Mouse (Mus musculus): ENCODE data around the gene Nr4a1. TPM values are rescaled to one million over a fixed set of nuclear protein-coding genes. Genes with fewer than 3 reads are reported as not detected.

The Nr4a1 gene
- polyA plus RNA-seq, 1 experiment from 2014 or later, result 5.0 TPM

DNA sequence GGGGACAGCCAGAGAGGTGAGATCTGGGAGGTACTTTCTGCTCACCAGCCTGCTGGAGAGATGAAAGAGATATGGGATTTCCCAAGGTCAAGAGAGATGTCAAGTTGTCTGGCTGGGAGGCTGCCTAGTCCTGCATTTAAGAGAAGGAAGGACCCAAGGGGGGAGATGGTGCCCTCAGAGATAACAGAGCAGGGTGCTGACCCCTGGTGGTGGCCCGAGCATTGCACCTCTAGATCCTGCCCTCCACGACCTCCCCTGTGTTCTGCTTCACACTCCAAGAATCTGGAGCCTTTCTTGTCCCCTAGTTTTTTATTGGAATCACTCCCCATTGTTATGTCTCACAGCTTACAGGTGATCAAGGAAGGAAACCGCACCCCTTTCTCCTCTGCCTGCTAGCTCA is 17.2 kb upstream of the Nr4a1 start:
- no peaks in the 10 kb centered on the region for H3K9me3 ChIP-seq (ENCODE audit: control insufficient read depth, low read length)
- ATAC-seq (ENCODE audit: low FRiP score, low TSS enrichment), result no peak
- no peak overlapping the region for H3K4me2 ChIP-seq (replicated peaks; ENCODE audit: low read depth, low read length)
- H3K4me3 ChIP-seq (ENCODE audit: low read length), result no peak overlapping the region
- 0 out of 2 replicates have a peak, but pooled peaks cover 10% of the 10 kb centered on the region for H3K4me1 ChIP-seq (ENCODE audit: control insufficient read depth, insufficient read depth, low read length)
- 8% methylated on average over 3 of the region's 3 CpGs for WGBS
- H3K27ac ChIP-seq (ENCODE audit: low read depth, low read length), result no peak overlapping the region
- H3K36me3 ChIP-seq (ENCODE audit: control insufficient read depth, insufficient read depth, low read length), result 0 out of 2 replicates have a peak, but pooled peaks cover 2% of the 10 kb centered on the region
- H3K27me3 ChIP-seq (ENCODE audit: control insufficient read depth, insufficient read depth, low read length), result 0 out of 2 replicates have a peak, but pooled peaks cover 3% of the 10 kb centered on the region
- H3K9ac ChIP-seq (ENCODE audit: low read depth, low read length), result no peak overlapping the region

DNA sequence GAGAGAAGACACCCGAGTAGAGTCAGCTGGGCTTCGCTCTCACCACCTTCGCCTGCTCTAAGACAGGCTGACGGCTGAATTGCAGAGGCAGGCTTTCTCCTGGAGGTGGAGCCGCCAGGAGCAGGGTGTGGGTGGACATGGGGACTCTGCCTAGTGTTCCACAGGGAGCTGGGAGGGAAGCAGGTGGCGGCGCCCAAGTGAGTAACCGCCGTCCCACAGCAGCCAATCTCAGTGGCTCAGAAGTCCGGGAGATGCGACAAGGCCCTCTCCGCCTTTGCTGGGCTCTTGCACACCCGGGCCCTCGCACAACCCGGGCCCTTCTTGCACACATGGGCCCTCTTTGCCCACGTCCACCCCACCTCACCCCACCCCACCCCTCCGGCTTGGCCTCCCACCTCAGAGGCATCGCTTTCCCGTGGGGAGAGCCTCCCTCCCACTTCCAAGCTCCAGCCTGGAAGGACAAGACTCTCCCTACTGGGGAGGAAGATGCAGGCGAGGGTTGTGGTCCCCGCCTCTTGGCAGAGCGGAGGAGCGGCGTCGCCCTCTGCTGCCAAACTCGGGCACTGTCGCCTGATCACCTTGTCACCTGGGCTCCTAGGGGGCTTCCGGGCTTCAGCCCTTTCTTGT is 15.1 kb upstream of the Nr4a1 start:
- Histone ChIP-seq H3K4me2 (replicated peaks; ENCODE audit: low read depth, low read length) (peak overlapping the region; percentile 64), H3K4me1 (ENCODE audit: control insufficient read depth, insufficient read depth, low read length) (0 out of 2 replicates have a peak, but pooled peaks cover 12% of the 10 kb centered on the region), H3K27ac (ENCODE audit: low read depth, low read length) (no peak overlapping the region), H3K36me3 (ENCODE audit: control insufficient read depth, insufficient read depth, low read length) (no peaks in the 10 kb centered on the region), H3K4me3 (ENCODE audit: low read length) (peak overlapping the region; percentile 31), H3K27me3 (ENCODE audit: control insufficient read depth, insufficient read depth, low read length) (0 out of 2 replicates have a peak, but pooled peaks cover 3% of the 10 kb centered on the region), H3K9me3 (ENCODE audit: control insufficient read depth, low read length) (no peaks in the 10 kb centered on the region), H3K9ac (ENCODE audit: low read depth, low read length) (peak overlapping the region; percentile 50)
- WGBS, result 5% methylated on average over 27 of the region's 28 CpGs
- peak; percentile 48 for ATAC-seq (ENCODE audit: low FRiP score, low TSS enrichment)

DNA sequence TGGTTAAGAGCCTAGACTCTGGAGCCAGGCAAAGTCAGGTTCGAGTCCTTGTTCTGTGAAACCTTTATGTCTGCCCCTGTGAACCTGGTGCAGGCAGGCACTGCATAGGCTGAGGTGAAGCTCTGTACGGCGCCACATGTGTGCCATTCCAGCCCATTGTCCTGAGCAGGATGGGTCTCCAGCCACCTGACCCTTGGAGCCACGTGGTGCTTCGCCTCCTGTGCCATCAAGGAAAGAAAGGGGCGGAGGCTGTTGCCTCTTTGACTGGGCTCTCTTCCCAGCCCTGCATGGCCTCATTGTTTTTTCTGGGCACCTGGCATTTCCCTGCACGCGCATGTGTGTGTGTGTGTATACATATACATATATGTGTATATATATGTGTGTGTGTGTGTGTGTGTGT is 14.2 kb upstream of the Nr4a1 start:
- Histone ChIP-seq H3K9ac (ENCODE audit: low read depth, low read length) (no peak overlapping the region), H3K4me2 (replicated peaks; ENCODE audit: low read depth, low read length) (no peak overlapping the region), H3K4me1 (ENCODE audit: control insufficient read depth, insufficient read depth, low read length) (0 out of 2 replicates have a peak, but pooled peaks cover 12% of the 10 kb centered on the region), H3K36me3 (ENCODE audit: control insufficient read depth, insufficient read depth, low read length) (no peaks in the 10 kb centered on the region), H3K27ac (ENCODE audit: low read depth, low read length) (no peak overlapping the region), H3K27me3 (ENCODE audit: control insufficient read depth, insufficient read depth, low read length) (0 out of 2 replicates have a peak, but pooled peaks cover 3% of the 10 kb centered on the region), H3K9me3 (ENCODE audit: control insufficient read depth, low read length) (no peaks in the 10 kb centered on the region), H3K4me3 (ENCODE audit: low read length) (no peak overlapping the region)
- ATAC-seq (ENCODE audit: low FRiP score, low TSS enrichment), result no peak
- WGBS, result 65% methylated on average over 8 of the region's 8 CpGs

DNA sequence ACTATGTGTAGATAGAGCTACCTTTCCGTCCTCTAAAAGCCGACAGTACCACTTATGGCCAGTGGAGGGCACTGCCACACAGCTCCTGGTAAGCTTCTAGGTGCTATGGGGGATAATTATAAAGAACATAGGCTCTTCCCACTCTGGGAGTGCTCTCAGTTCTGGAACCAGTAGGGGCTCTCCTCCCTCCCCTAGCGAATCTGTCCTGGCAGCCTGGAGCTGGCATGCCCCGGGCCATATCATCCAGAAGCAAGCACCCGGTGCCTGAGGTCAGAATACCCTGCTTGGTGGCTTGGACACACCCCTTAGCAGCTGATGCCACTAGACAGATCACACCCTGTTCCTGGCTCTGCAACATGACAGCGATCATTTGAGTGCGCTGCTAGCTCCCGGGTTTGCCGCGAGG is 13.3 kb upstream of the Nr4a1 start:
- no peak overlapping the region for H3K27ac ChIP-seq (ENCODE audit: low read depth, low read length)
- peak; percentile 37; the same call in 1 of the 2 replicates for ATAC-seq (ENCODE audit: low FRiP score, low TSS enrichment)

DNA sequence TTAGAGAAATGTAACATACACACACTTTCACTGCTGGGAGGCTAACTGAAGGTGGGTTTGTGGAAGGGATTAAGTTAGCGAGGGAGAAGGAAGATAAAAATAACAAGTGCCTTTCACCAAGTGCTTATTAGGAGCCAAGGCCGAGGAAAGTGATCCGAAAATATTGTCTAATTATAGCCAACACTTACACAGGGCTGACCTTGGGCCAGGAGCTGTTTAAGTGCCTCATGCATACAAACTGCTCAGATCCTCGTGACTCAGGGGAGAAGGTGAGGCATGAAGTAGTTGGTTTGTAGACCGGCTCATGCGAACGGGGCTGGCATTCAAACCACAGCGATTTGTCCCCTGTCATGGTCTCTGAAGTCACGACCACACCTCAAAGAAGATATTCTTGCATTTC is 12.8 kb upstream of the Nr4a1 start:
- H3K4me2 ChIP-seq (replicated peaks; ENCODE audit: low read depth, low read length), result peak overlapping the region; percentile 20; the same call in 1 of the 2 replicates
- H3K27ac ChIP-seq (ENCODE audit: low read depth, low read length), result no peak overlapping the region
- H3K36me3 ChIP-seq (ENCODE audit: control insufficient read depth, insufficient read depth, low read length), result no peaks in the 10 kb centered on the region
- ATAC-seq (ENCODE audit: low FRiP score, low TSS enrichment), result no peak
- H3K9me3 ChIP-seq (ENCODE audit: control insufficient read depth, low read length), result no peaks in the 10 kb centered on the region
- no peak overlapping the region for H3K9ac ChIP-seq (ENCODE audit: low read depth, low read length)
- H3K27me3 ChIP-seq (ENCODE audit: control insufficient read depth, insufficient read depth, low read length), result 0 out of 2 replicates have a peak, but pooled peaks cover 3% of the 10 kb centered on the region
- 66% methylated on average over 9 of the region's 9 CpGs for WGBS
- H3K4me3 ChIP-seq (ENCODE audit: low read length), result no peak overlapping the region
- 0 out of 2 replicates have a peak, but pooled peaks cover 10% of the 10 kb centered on the region for H3K4me1 ChIP-seq (ENCODE audit: control insufficient read depth, insufficient read depth, low read length)

More for the DNA sequence above, 13.3 kb upstream of the Nr4a1 start:
- Histone ChIP-seq H3K4me1 (ENCODE audit: control insufficient read depth, insufficient read depth, low read length) (0 out of 2 replicates have a peak, but pooled peaks cover 12% of the 10 kb centered on the region), H3K9me3 (ENCODE audit: control insufficient read depth, low read length) (no peaks in the 10 kb centered on the region), H3K4me2 (replicated peaks; ENCODE audit: low read depth, low read length) (peak overlapping the region; percentile 20; the same call in 1 of the 2 replicates), H3K27me3 (ENCODE audit: control insufficient read depth, insufficient read depth, low read length) (0 out of 2 replicates have a peak, but pooled peaks cover 3% of the 10 kb centered on the region), H3K4me3 (ENCODE audit: low read length) (no peak overlapping the region), H3K9ac (ENCODE audit: low read depth, low read length) (no peak overlapping the region), H3K36me3 (ENCODE audit: control insufficient read depth, insufficient read depth, low read length) (no peaks in the 10 kb centered on the region)
- 13% methylated on average over 10 of the region's 10 CpGs for WGBS

DNA sequence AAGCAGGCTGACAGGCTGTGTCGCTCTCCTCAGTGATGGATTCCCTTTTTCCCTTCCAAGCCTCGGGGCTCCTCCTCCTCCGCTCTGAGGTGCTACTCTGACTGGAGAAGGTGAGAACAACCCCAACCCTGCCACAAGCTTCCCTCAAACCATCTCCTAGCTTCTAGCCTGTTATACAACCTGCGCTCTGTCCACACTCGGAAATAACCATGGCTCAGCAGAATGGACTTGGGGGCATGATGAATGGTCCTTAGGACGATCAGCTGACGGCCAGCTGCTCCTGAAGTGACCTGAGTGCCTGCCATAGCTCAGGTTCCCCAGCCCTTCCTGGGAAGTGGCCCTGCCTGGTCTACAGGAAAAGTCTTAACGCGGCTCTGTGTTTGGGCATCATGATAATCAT is 12.2 kb upstream of the Nr4a1 start:
- Histone ChIP-seq H3K4me1 (ENCODE audit: control insufficient read depth, insufficient read depth, low read length) (0 out of 2 replicates have a peak, but pooled peaks cover 10% of the 10 kb centered on the region), H3K36me3 (ENCODE audit: control insufficient read depth, insufficient read depth, low read length) (no peaks in the 10 kb centered on the region), H3K27me3 (ENCODE audit: control insufficient read depth, insufficient read depth, low read length) (0 out of 2 replicates have a peak, but pooled peaks cover 3% of the 10 kb centered on the region), H3K4me2 (replicated peaks; ENCODE audit: low read depth, low read length) (no peak overlapping the region), H3K9me3 (ENCODE audit: control insufficient read depth, low read length) (no peaks in the 10 kb centered on the region), H3K4me3 (ENCODE audit: low read length) (no peak overlapping the region), H3K9ac (ENCODE audit: low read depth, low read length) (no peak overlapping the region), H3K27ac (ENCODE audit: low read depth, low read length) (no peak overlapping the region)
- ATAC-seq (ENCODE audit: low FRiP score, low TSS enrichment), result no peak
- 62% methylated on average over 9 of the region's 9 CpGs for WGBS

DNA sequence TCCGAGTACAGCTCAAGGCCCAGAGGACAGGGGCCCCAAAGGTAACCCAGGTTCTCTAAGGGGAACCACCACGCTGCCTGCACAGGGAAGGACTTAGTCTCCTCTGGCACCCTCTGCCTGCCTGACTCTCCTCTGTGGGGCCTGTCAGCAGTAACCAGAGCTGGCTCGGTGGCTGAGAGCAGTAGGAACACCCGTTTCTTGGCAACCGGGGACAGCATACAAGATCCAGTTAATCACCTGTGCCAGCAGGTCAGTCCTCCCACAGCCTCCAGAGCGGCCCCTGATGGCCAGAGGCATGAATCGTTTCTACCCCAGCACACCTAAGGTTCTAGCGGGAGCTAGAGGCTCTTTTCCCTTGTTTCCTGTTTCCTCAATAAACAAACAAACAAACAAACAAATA is 11.4 kb upstream of the Nr4a1 start:
- H3K4me2 ChIP-seq (replicated peaks; ENCODE audit: low read depth, low read length), result no peak overlapping the region
- no peaks in the 10 kb centered on the region for H3K36me3 ChIP-seq (ENCODE audit: control insufficient read depth, insufficient read depth, low read length)
- no peak overlapping the region for H3K4me3 ChIP-seq (ENCODE audit: low read length)
- 0 out of 2 replicates have a peak, but pooled peaks cover 3% of the 10 kb centered on the region for H3K27me3 ChIP-seq (ENCODE audit: control insufficient read depth, insufficient read depth, low read length)
- H3K27ac ChIP-seq (ENCODE audit: low read depth, low read length), result no peak overlapping the region
- no peak for ATAC-seq (ENCODE audit: low FRiP score, low TSS enrichment)
- 0 out of 2 replicates have a peak, but pooled peaks cover 10% of the 10 kb centered on the region for H3K4me1 ChIP-seq (ENCODE audit: control insufficient read depth, insufficient read depth, low read length)
- 13% methylated on average over 8 of the region's 8 CpGs for WGBS
- peak overlapping the region; percentile 18 for H3K9ac ChIP-seq (ENCODE audit: low read depth, low read length)
- H3K9me3 ChIP-seq (ENCODE audit: control insufficient read depth, low read length), result no peaks in the 10 kb centered on the region

DNA sequence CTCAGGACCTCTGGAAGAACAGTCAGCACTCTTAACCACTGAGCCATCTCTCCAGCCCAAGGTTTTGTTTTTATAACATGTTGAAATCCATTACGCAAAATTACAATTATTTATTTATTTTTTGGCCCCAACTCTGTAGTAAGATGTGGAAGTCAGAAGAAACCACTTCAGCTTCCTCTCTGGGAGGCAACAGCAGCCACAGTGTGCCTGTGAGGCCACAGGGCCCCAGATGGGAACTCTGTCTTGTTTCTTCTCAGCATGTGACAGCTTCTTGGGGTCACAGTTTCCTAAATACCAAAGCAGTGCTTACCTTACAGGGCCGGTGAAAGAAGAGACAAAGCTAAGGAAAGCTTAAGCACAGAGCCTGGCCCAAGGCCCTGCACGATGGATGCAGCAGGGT is 10.1 kb upstream of the Nr4a1 start:
- ATAC-seq (ENCODE audit: low FRiP score, low TSS enrichment), result no peak
- Histone ChIP-seq H3K36me3 (ENCODE audit: control insufficient read depth, insufficient read depth, low read length) (no peaks in the 10 kb centered on the region), H3K4me2 (replicated peaks; ENCODE audit: low read depth, low read length) (no peak overlapping the region), H3K27ac (ENCODE audit: low read depth, low read length) (no peak overlapping the region), H3K9ac (ENCODE audit: low read depth, low read length) (no peak overlapping the region), H3K4me1 (ENCODE audit: control insufficient read depth, insufficient read depth, low read length) (0 out of 2 replicates have a peak, but pooled peaks cover 10% of the 10 kb centered on the region), H3K9me3 (ENCODE audit: control insufficient read depth, low read length) (no peaks in the 10 kb centered on the region), H3K4me3 (ENCODE audit: low read length) (no peak overlapping the region), H3K27me3 (ENCODE audit: control insufficient read depth, insufficient read depth, low read length) (no peaks in the 10 kb centered on the region)
- WGBS, result 75% methylated on average over 3 of the region's 3 CpGs

Data from kidney, embryonic 14.5 days (tissue).